Mouse (Mus musculus) brain, adult 10 weeks (tissue): ENCODE data around the gene Trmt44. TPM values are rescaled to one million over a fixed set of nuclear protein-coding genes. Genes with fewer than 3 reads are reported as not detected.

ENCODE experiments used
- polyA plus RNA-seq: library from polyadenylated mRNA; stranded (reverse); fragments of 350-450 nt; fragmentation: Illumina TruSeq; extraction: RNeasy Lipid Tissue Mini Kit (QIAGEN cat#74804); gene quantifications from one replicate; pipeline ENCODE4 v1.2.3, GENCODE M21; 2015; ENCODE audit warnings: low read depth, low replicate concordance

Trmt44 gene
- polyA plus RNA-seq, result 4.0 TPM

GRCm38 (mm10) chr5:35574653-35575599, at the start of gene Trmt44:
Gene Trmt44 (minus strand): TSS chr5:35575070.

GRCm38 (mm10) chr5:35582445-35583220, 7.8 kb upstream of the Trmt44 start, which contains the start of gene Acox3:
Gene Acox3 (plus strand): TSS chr5:35583040.

GRCm38 (mm10) chr5:35525469-35526123, 49.3 kb downstream of the Trmt44 start, which contains the start of gene Cpz:
Gene Cpz (minus strand): TSS chr5:35525698.

Other genes with a start within 250 kb of the Trmt44 start
- gene Hmx1, start 186.0 kb downstream of the Trmt44 start, polyA plus RNA-seq, result not detected
- gene Cpz, start 49.4 kb downstream of the Trmt44 start, polyA plus RNA-seq, result 0.25 TPM
- gene Acox3, start 8.0 kb upstream of the Trmt44 start, polyA plus RNA-seq, result 25.8 TPM
- 7.9 TPM for gene Htra3, start 104.7 kb upstream of the Trmt44 start, polyA plus RNA-seq
- gene Sh3tc1, start 164.9 kb upstream of the Trmt44 start, polyA plus RNA-seq, result 2.4 TPM
- gene Ablim2, start 182.8 kb upstream of the Trmt44 start, polyA plus RNA-seq, result 132 TPM